Mouse (Mus musculus): ENCODE data around the gene Pgpep1. TPM values are rescaled to one million over a fixed set of nuclear protein-coding genes. Genes with fewer than 3 reads are reported as not detected.
A peak's percentile ranks its signal among the peaks of the same experiment; 100 is the strongest.

Pgpep1 gene
- 32.1 and 35.6 TPM in 2 replicates for polyA plus RNA-seq (2016; fragmentation: Nextera tagmentation; extraction: Ambion mirVana)

GRCm38 (mm10) chr8:70660273-70660725 is at the start of gene Pgpep1:
Gene Pgpep1 (minus strand): TSS chr8:70660388.
- Histone ChIP-seq H3K4me3 (peak within 1 kb of the TSS; percentile 77), H3K27me3 (replicated peaks) (no peaks in the 10 kb centered on the region), H3K36me3 (peaks cover 22% of the 10 kb centered on the region), H3K9me3 (replicated peaks) (no peaks in the 10 kb centered on the region), H3K4me2 (peak within 1 kb of the TSS; percentile 84), H3K27ac (ENCODE audit: poor library complexity, severe bottlenecking) (peak within 1 kb of the TSS; percentile 86), H3K4me1 (replicated peaks) (peaks cover 24% of the 10 kb centered on the region), H3K9ac (peak within 1 kb of the TSS; percentile 87)
- WGBS = 3% methylated on average over 14 of the region's 14 CpGs
- ATAC-seq (ENCODE audit: insufficient number of reproducible peaks, low FRiP score) = peak; percentile 66

- Histone ChIP-seq H3K9ac (no peak overlapping the region), H3K4me1 (replicated peaks) (no peaks in the 10 kb centered on the region), H3K27ac (ENCODE audit: poor library complexity, severe bottlenecking) (no peak overlapping the region), H3K27me3 (replicated peaks) (no peaks in the 10 kb centered on the region; the same call in 1 of the 2 replicates), H3K36me3 (no peaks in the 10 kb centered on the region), H3K9me3 (replicated peaks) (no peaks in the 10 kb centered on the region), H3K4me3 (no peak overlapping the region), H3K4me2 (no peak overlapping the region)
- WGBS = 89% methylated on average over 9 of the region's 9 CpGs
- ATAC-seq (ENCODE audit: insufficient number of reproducible peaks, low FRiP score) = no peak
Measured at GRCm38 (mm10) chr8:70709794-70710193, 49.6 kb upstream of the Pgpep1 start.

DNA sequence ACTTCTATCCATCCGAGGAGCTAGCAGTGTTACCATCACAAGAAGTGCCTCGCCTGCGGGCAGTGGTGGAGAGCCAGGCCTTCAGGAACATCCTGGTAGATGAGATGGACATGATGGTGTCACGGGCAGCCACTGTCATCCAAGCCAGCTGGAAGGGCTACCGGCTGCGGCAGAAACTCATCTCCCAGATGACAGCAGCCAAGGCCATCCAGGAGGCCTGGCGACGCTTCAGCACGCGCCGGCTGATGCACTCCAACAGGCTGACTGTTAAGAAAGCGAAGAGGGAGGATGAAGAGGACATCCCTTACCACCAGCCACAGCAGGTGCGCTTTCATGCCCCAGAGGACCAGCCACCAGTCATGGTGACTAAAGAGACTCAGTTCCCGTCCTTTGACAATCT is 48.1 kb upstream of the Pgpep1 start:
- no peaks in the 10 kb centered on the region; the same call in 1 of the 2 replicates for H3K27me3 ChIP-seq (replicated peaks)
- no peak overlapping the region for H3K27ac ChIP-seq (ENCODE audit: poor library complexity, severe bottlenecking)
- peaks cover 6% of the 10 kb centered on the region for H3K36me3 ChIP-seq
- H3K4me2 ChIP-seq = no peak overlapping the region
- no peak for ATAC-seq (ENCODE audit: insufficient number of reproducible peaks, low FRiP score)
- H3K9me3 ChIP-seq (replicated peaks) = no peaks in the 10 kb centered on the region
- H3K4me3 ChIP-seq = no peak overlapping the region
- no peak overlapping the region for H3K9ac ChIP-seq
- WGBS = 84% methylated on average over 14 of the region's 14 CpGs
- no peaks in the 10 kb centered on the region for H3K4me1 ChIP-seq (replicated peaks)

- H3K4me2 ChIP-seq = no peak within 1 kb of the TSS
- no peak within 1 kb of the TSS; the same call in 1 of the 2 replicates for H3K9ac ChIP-seq
- H3K27ac ChIP-seq (ENCODE audit: poor library complexity, severe bottlenecking) = peak within 1 kb of the TSS; percentile 5; the same call in 1 of the 2 replicates
- no peaks in the 10 kb centered on the region for H3K9me3 ChIP-seq (replicated peaks)
- H3K4me3 ChIP-seq = no peak within 1 kb of the TSS
- H3K4me1 ChIP-seq (replicated peaks) = peaks cover 21% of the 10 kb centered on the region
- no peaks in the 10 kb centered on the region for H3K27me3 ChIP-seq (replicated peaks)
- ATAC-seq (ENCODE audit: insufficient number of reproducible peaks, low FRiP score) = no peak
- H3K36me3 ChIP-seq = peaks cover 25% of the 10 kb centered on the region
- 87% methylated on average over 3 of the region's 3 CpGs for WGBS
Measured at GRCm38 (mm10) chr8:70703287-70703686, 43.1 kb upstream of the Pgpep1 start, which contains the start of gene Iqcn. Gene Iqcn (plus strand): TSS chr8:70703457.

DNA sequence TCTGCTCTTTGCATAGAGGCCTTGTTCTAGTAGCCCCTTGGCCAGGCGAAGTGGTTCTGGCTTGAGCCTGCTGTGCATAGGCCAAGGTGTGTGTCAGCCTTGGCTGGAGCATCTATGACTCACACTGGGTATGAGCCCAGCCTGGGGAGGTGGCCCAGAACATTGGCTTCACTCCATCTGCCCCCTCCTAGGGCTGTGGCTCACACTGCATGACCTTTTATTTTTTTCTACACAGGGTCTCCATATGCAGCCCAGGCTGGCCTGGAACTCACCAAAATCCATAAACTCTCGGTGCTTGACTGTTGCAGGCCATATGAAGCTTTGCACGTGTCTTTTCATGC is 42.6 kb upstream of the Pgpep1 start:
- Histone ChIP-seq H3K36me3 (peaks cover 25% of the 10 kb centered on the region), H3K4me3 (no peak overlapping the region), H3K9ac (no peak overlapping the region; the same call in 1 of the 2 replicates), H3K4me2 (no peak overlapping the region), H3K27ac (ENCODE audit: poor library complexity, severe bottlenecking) (peak overlapping the region; percentile 5; the same call in 1 of the 2 replicates), H3K27me3 (replicated peaks) (no peaks in the 10 kb centered on the region), H3K4me1 (replicated peaks) (peaks cover 24% of the 10 kb centered on the region), H3K9me3 (replicated peaks) (no peaks in the 10 kb centered on the region)
- ATAC-seq (ENCODE audit: insufficient number of reproducible peaks, low FRiP score) = no peak
- 78% methylated on average over 3 of the region's 3 CpGs for WGBS

GRCm38 (mm10) chr8:70701982-70702841 is 42.0 kb upstream of the Pgpep1 start:
- Histone ChIP-seq H3K36me3 (peaks cover 25% of the 10 kb centered on the region), H3K27ac (ENCODE audit: poor library complexity, severe bottlenecking) (peak overlapping the region; percentile 5; the same call in 1 of the 2 replicates), H3K4me1 (replicated peaks) (peaks cover 30% of the 10 kb centered on the region), H3K4me3 (no peak overlapping the region), H3K4me2 (peak overlapping the region; percentile 87; the same call in 1 of the 2 replicates), H3K27me3 (replicated peaks) (no peaks in the 10 kb centered on the region), H3K9ac (no peak overlapping the region; the same call in 1 of the 2 replicates), H3K9me3 (replicated peaks) (no peaks in the 10 kb centered on the region)
- 85% methylated on average over 2 of the region's 2 CpGs for WGBS
- no peak for ATAC-seq (ENCODE audit: insufficient number of reproducible peaks, low FRiP score)

- H3K27me3 ChIP-seq (replicated peaks) = no peaks in the 10 kb centered on the region
- WGBS = 49% methylated on average over 10 of the region's 10 CpGs
- H3K9ac ChIP-seq = peak overlapping the region; percentile 100
- ATAC-seq (ENCODE audit: insufficient number of reproducible peaks, low FRiP score) = no peak
- H3K4me1 ChIP-seq (replicated peaks) = peaks cover 39% of the 10 kb centered on the region
- peak overlapping the region; percentile 87 for H3K4me2 ChIP-seq
- H3K36me3 ChIP-seq = peaks cover 25% of the 10 kb centered on the region
- peak overlapping the region; percentile 92 for H3K4me3 ChIP-seq
- H3K9me3 ChIP-seq (replicated peaks) = no peaks in the 10 kb centered on the region
- H3K27ac ChIP-seq (ENCODE audit: poor library complexity, severe bottlenecking) = peak overlapping the region; percentile 99
Measured at GRCm38 (mm10) chr8:70701048-70701981, 41.1 kb upstream of the Pgpep1 start.

GRCm38 (mm10) chr8:70700555-70700922 is 40.4 kb upstream of the Pgpep1 start:
- peak overlapping the region; percentile 100 for H3K9ac ChIP-seq
- H3K36me3 ChIP-seq = peaks cover 25% of the 10 kb centered on the region
- ATAC-seq (ENCODE audit: insufficient number of reproducible peaks, low FRiP score) = peak; percentile 17
- H3K4me2 ChIP-seq = peak overlapping the region; percentile 87
- under 1% methylated on average over 20 of the region's 20 CpGs for WGBS
- H3K9me3 ChIP-seq (replicated peaks) = no peaks in the 10 kb centered on the region
- H3K27ac ChIP-seq (ENCODE audit: poor library complexity, severe bottlenecking) = peak overlapping the region; percentile 99
- peak overlapping the region; percentile 92 for H3K4me3 ChIP-seq
- H3K27me3 ChIP-seq (replicated peaks) = no peaks in the 10 kb centered on the region
- H3K4me1 ChIP-seq (replicated peaks) = peaks cover 46% of the 10 kb centered on the region

- H3K9ac ChIP-seq = peak overlapping the region; percentile 100
- peaks cover 25% of the 10 kb centered on the region for H3K36me3 ChIP-seq
- H3K9me3 ChIP-seq (replicated peaks) = no peaks in the 10 kb centered on the region
- H3K4me2 ChIP-seq = peak overlapping the region; percentile 87
- peak overlapping the region; percentile 99 for H3K27ac ChIP-seq (ENCODE audit: poor library complexity, severe bottlenecking)
- under 1% methylated on average over 58 of the region's 59 CpGs for WGBS
- no peaks in the 10 kb centered on the region for H3K27me3 ChIP-seq (replicated peaks)
- peak overlapping the region; percentile 92 for H3K4me3 ChIP-seq
- ATAC-seq (ENCODE audit: insufficient number of reproducible peaks, low FRiP score) = no peak
- peaks cover 52% of the 10 kb centered on the region for H3K4me1 ChIP-seq (replicated peaks)
Measured at GRCm38 (mm10) chr8:70699834-70700554, 39.8 kb upstream of the Pgpep1 start.

DNA sequence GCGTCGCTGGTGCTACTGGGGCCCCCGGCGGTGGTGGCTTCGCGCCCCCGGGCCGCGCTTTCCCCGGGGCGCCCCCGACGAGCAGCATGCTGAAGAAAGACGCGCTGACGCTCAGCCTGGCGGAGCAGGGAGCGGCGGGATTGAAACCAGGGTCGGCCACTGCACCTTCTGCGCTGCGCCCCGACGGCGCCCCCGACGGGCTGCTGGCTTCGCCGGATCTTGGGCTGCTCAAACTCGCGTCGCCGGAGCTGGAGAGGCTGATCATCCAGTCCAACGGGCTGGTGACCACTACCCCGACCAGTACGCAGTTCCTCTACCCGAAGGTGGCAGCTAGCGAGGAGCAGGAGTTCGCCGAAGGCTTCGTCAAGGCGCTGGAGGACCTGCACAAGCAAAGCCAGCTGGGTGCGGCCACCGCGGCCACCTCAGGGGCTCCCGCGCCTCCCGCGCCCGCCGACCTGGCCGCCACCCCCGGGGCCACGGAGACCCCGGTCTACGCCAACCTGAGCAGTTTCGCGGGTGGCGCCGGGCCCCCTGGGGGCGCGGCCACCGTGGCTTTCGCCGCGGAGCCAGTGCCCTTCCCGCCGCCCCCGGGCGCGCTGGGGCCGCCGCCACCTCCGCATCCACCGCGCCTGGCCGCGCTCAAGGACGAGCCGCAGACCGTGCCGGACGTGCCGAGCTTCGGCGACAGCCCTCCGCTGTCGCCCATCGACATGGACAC is 39.1 kb upstream of the Pgpep1 start:
- Histone ChIP-seq H3K4me1 (replicated peaks) (peaks cover 55% of the 10 kb centered on the region), H3K9ac (peak overlapping the region; percentile 100), H3K9me3 (replicated peaks) (no peaks in the 10 kb centered on the region), H3K27me3 (replicated peaks) (no peaks in the 10 kb centered on the region), H3K4me3 (peak overlapping the region; percentile 92), H3K36me3 (peaks cover 25% of the 10 kb centered on the region), H3K4me2 (peak overlapping the region; percentile 87), H3K27ac (ENCODE audit: poor library complexity, severe bottlenecking) (peak overlapping the region; percentile 99)
- ATAC-seq (ENCODE audit: insufficient number of reproducible peaks, low FRiP score) = no peak
- under 1% methylated on average over 80 of the region's 89 CpGs for WGBS

All from heart, embryonic 12.5 days (tissue).